Mouse (Mus musculus): ENCODE results near the gene Syt2. TPM values are rescaled to one million over a fixed set of nuclear protein-coding genes. Genes with fewer than 3 reads are reported as not detected.

The Syt2 gene
- polyA plus RNA-seq, 1 experiment, result 5.7 TPM

- TF ChIP-seq CTCF (IDR thresholded peaks at IDR 0.05; ENCODE audit: borderline replicate concordance, extremely low read depth, insufficient read depth, insufficient read length) (no peak), POLR2A (IDR thresholded peaks at IDR 0.05; ENCODE audit: borderline replicate concordance, extremely low read depth, insufficient read depth, insufficient read length, poor library complexity, severe bottlenecking) (no peak)
- no peak for DNase-seq (ENCODE audit: low read depth)
Observed at GRCm38 (mm10) chr1:134707516-134707915, 61.0 kb downstream of the Syt2 start.

- no peak for TF ChIP-seq POLR2A (IDR thresholded peaks at IDR 0.05; ENCODE audit: borderline replicate concordance, extremely low read depth, insufficient read depth, insufficient read length, poor library complexity, severe bottlenecking)
- no peak for TF ChIP-seq CTCF (IDR thresholded peaks at IDR 0.05; ENCODE audit: borderline replicate concordance, extremely low read depth, insufficient read depth, insufficient read length)
- DNase-seq (ENCODE audit: low read depth), result no peak
Observed at GRCm38 (mm10) chr1:134708274-134708673, 61.8 kb downstream of the Syt2 start.

- peak; percentile 82 for DNase-seq (ENCODE audit: low read depth)
- no peak for TF ChIP-seq CTCF (IDR thresholded peaks at IDR 0.05; ENCODE audit: borderline replicate concordance, extremely low read depth, insufficient read depth, insufficient read length)
- peak; percentile 17; the same call in 1 of the 2 replicates for TF ChIP-seq POLR2A (IDR thresholded peaks at IDR 0.05; ENCODE audit: borderline replicate concordance, extremely low read depth, insufficient read depth, insufficient read length, poor library complexity, severe bottlenecking)
Observed at GRCm38 (mm10) chr1:134708801-134709385, 62.4 kb downstream of the Syt2 start.

GRCm38 (mm10) chr1:134709411-134710306, 63.2 kb downstream of the Syt2 start:
- no peak for TF ChIP-seq POLR2A (IDR thresholded peaks at IDR 0.05; ENCODE audit: borderline replicate concordance, extremely low read depth, insufficient read depth, insufficient read length, poor library complexity, severe bottlenecking)
- TF ChIP-seq CTCF (IDR thresholded peaks at IDR 0.05; ENCODE audit: borderline replicate concordance, extremely low read depth, insufficient read depth, insufficient read length), result no peak
- DNase-seq (ENCODE audit: low read depth), result peak; percentile 45

GRCm38 (mm10) chr1:134711061-134711460, 64.6 kb downstream of the Syt2 start:
- no peak for TF ChIP-seq POLR2A (IDR thresholded peaks at IDR 0.05; ENCODE audit: borderline replicate concordance, extremely low read depth, insufficient read depth, insufficient read length, poor library complexity, severe bottlenecking)
- TF ChIP-seq CTCF (IDR thresholded peaks at IDR 0.05; ENCODE audit: borderline replicate concordance, extremely low read depth, insufficient read depth, insufficient read length), result no peak
- DNase-seq (ENCODE audit: low read depth), result no peak

- no peak for DNase-seq (ENCODE audit: low read depth)
- TF ChIP-seq CTCF (IDR thresholded peaks at IDR 0.05; ENCODE audit: borderline replicate concordance, extremely low read depth, insufficient read depth, insufficient read length) (no peak), POLR2A (IDR thresholded peaks at IDR 0.05; ENCODE audit: borderline replicate concordance, extremely low read depth, insufficient read depth, insufficient read length, poor library complexity, severe bottlenecking) (no peak)
Observed at GRCm38 (mm10) chr1:134711653-134712052, 65.2 kb downstream of the Syt2 start.

- no peak for TF ChIP-seq CTCF (IDR thresholded peaks at IDR 0.05; ENCODE audit: borderline replicate concordance, extremely low read depth, insufficient read depth, insufficient read length)
- no peak for TF ChIP-seq POLR2A (IDR thresholded peaks at IDR 0.05; ENCODE audit: borderline replicate concordance, extremely low read depth, insufficient read depth, insufficient read length, poor library complexity, severe bottlenecking)
- DNase-seq (ENCODE audit: low read depth), result no peak
Observed at GRCm38 (mm10) chr1:134712781-134713299, 66.4 kb downstream of the Syt2 start.

GRCm38 (mm10) chr1:134713421-134713969, 67.0 kb downstream of the Syt2 start:
- TF ChIP-seq POLR2A (IDR thresholded peaks at IDR 0.05; ENCODE audit: borderline replicate concordance, extremely low read depth, insufficient read depth, insufficient read length, poor library complexity, severe bottlenecking) (no peak), CTCF (IDR thresholded peaks at IDR 0.05; ENCODE audit: borderline replicate concordance, extremely low read depth, insufficient read depth, insufficient read length) (no peak)
- DNase-seq (ENCODE audit: low read depth), result peak; percentile 80

- TF ChIP-seq CTCF (IDR thresholded peaks at IDR 0.05; ENCODE audit: borderline replicate concordance, extremely low read depth, insufficient read depth, insufficient read length) (no peak), POLR2A (IDR thresholded peaks at IDR 0.05; ENCODE audit: borderline replicate concordance, extremely low read depth, insufficient read depth, insufficient read length, poor library complexity, severe bottlenecking) (no peak)
- DNase-seq (ENCODE audit: low read depth), result no peak
Observed at GRCm38 (mm10) chr1:134714166-134714565, 67.7 kb downstream of the Syt2 start.

GRCm38 (mm10) chr1:134715092-134715491, 68.6 kb downstream of the Syt2 start:
- DNase-seq (ENCODE audit: low read depth), result no peak
- TF ChIP-seq POLR2A (IDR thresholded peaks at IDR 0.05; ENCODE audit: borderline replicate concordance, extremely low read depth, insufficient read depth, insufficient read length, poor library complexity, severe bottlenecking) (no peak), CTCF (IDR thresholded peaks at IDR 0.05; ENCODE audit: borderline replicate concordance, extremely low read depth, insufficient read depth, insufficient read length) (no peak)

- DNase-seq (ENCODE audit: low read depth), result no peak
- TF ChIP-seq POLR2A (IDR thresholded peaks at IDR 0.05; ENCODE audit: borderline replicate concordance, extremely low read depth, insufficient read depth, insufficient read length, poor library complexity, severe bottlenecking) (no peak), CTCF (IDR thresholded peaks at IDR 0.05; ENCODE audit: borderline replicate concordance, extremely low read depth, insufficient read depth, insufficient read length) (no peak)
Observed at GRCm38 (mm10) chr1:134719718-134720304, 73.3 kb downstream of the Syt2 start.

All from brain, embryonic 14.5 days (tissue).